Mouse (Mus musculus) bone marrow macrophage, adult 2 months (primary cell): Measurements from ENCODE around the gene Fam222b.

Experiments used
- CTCF ChIP-seq: IDR thresholded peaks from 2 replicates; pipeline ENCODE4 v1.5.1; 2012; ENCODE audit warnings: low read depth, mild to moderate bottlenecking, low read length, moderate library complexity
- POLR2A ChIP-seq: IDR thresholded peaks from 2 replicates; pipeline ENCODE4 v1.6.1; 2012; ENCODE audit warnings: mild to moderate bottlenecking, low read depth, low read length, borderline replicate concordance

- TF ChIP-seq POLR2A (no peak), CTCF (no peak)
Observed at GRCm38 (mm10) chr11:78094504-78095143, at the start of gene Fam222b.
